Mouse (Mus musculus) left cerebral cortex, postnatal 14 days (tissue): ENCODE results near the gene Olfr224. TPM values are rescaled to one million over a fixed set of nuclear protein-coding genes. Genes with fewer than 3 reads are reported as not detected.
A peak's percentile ranks its signal among the peaks of the same experiment; 100 is the strongest.
"Not testable (repeated sequence)": the region's sequence is repeated elsewhere in the genome, so short reads cannot be mapped to it uniquely, and the experiment has no call there.

ENCODE experiments used
- DNase-seq, 2 experiments: peaks; one replicate each; pipeline ENCODE4 v3.0.0; 2021 to 2022; ENCODE audit warnings: low spot score in 2 of 2, mixed read lengths in 1 of 2
- intact Hi-C: fragments of 180-260 bp; cut with DNase I; formaldehyde crosslinking; loops from one replicate; pipeline ENCODE4 v1.15.1; 2025
- total RNA-seq, 2 experiments: library from RNA; stranded (reverse); gene quantifications; 2 replicates each; pipeline ENCODE4 v1.2.3; 2021

Gene Olfr224
- total RNA-seq, 2 experiments from 2014 or later, result not detected

GRCm38 (mm10) chr11:58534736-58535135 lies 35.6 kb downstream of the Olfr224 start, which contains the start of gene Olfr330:
Olfr330 (minus strand) TSS chr11:58534836.
- DNase-seq, intact Hi-C loops: not testable (repeated sequence)

GRCm38 (mm10) chr11:58519756-58520155 lies 50.6 kb downstream of the Olfr224 start:
- intact Hi-C loops, result not testable (repeated sequence)
- peak; percentile 2 to 11 for DNase-seq

DNA sequence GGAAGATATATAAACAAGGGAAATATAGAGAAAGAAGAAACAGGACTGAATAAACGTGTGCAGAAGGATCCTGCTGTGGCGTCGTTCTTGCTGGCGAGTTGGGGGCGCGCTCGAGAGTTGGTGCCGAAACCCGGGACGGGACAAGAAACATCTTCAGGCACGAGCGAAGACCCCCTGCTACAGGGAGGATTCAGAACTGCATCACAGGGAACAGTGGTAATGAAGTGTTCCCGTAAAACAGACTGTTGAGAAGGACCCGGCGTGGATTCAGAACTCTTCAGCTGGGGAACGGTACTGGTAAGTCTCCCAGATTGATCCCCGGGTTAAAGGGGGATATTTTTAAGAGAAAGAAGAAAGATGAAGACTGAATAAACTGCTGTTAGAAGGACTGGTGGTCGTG lies 51.4 kb downstream of the Olfr224 start:
- DNase-seq, result peak; percentile 70 to 75
- intact Hi-C loops, result not testable (repeated sequence)

Other genes with a start within 250 kb of the Olfr224 start
- 10 to 100 TPM; 48.6 to 52.7 TPM for gene Zfp672, start 240.2 kb downstream of the Olfr224 start, total RNA-seq
- gene Sh3bp5l, start 239.8 kb downstream of the Olfr224 start, total RNA-seq, result 10 to 100 TPM; 54.1 to 59.7 TPM
- not detected for gene Lypd8, start 191.5 kb downstream of the Olfr224 start, total RNA-seq
- not detected for gene 1810065E05Rik, start 149.4 kb downstream of the Olfr224 start, total RNA-seq
- not detected for gene Gm12253, start 138.0 kb downstream of the Olfr224 start, total RNA-seq
- gene Lypd9, start 117.6 kb downstream of the Olfr224 start, total RNA-seq, result not detected
- not detected for gene Olfr30, start 108.3 kb downstream of the Olfr224 start, total RNA-seq
- not detected for gene Olfr332, start 78.0 kb downstream of the Olfr224 start, total RNA-seq
- not detected for gene Olfr331, start 68.0 kb downstream of the Olfr224 start, total RNA-seq
- not detected for gene Olfr330, start 35.7 kb downstream of the Olfr224 start, total RNA-seq
- gene Olfr329-ps, start 24.1 kb downstream of the Olfr224 start, total RNA-seq, result not detected
- under 1 TPM; 0.11 TPM for gene Olfr328, start 14.9 kb downstream of the Olfr224 start, total RNA-seq
- not detected for gene Olfr325, start 7.2 kb upstream of the Olfr224 start, total RNA-seq
- gene Olfr324, start 24.6 kb upstream of the Olfr224 start, total RNA-seq, result not detected
- gene 2210407C18Rik, start 45.5 kb upstream of the Olfr224 start, total RNA-seq, result under 1 TPM in 1 of 2 experiments, not detected in 1; 0.42 TPM
- gene Olfr323, start 59.9 kb upstream of the Olfr224 start, total RNA-seq, result not detected
- under 1 TPM in 1 of 2 experiments, not detected in 1; 0.15 TPM for gene Trim58, start 69.9 kb upstream of the Olfr224 start, total RNA-seq
- gene Olfr322, start 88.2 kb upstream of the Olfr224 start, total RNA-seq, result not detected
- not detected for gene Olfr320, start 110.5 kb upstream of the Olfr224 start, total RNA-seq
- not detected for gene Olfr319, start 128.6 kb upstream of the Olfr224 start, total RNA-seq
- gene Olfr318, start 153.5 kb upstream of the Olfr224 start, total RNA-seq, result under 1 TPM in 1 of 2 experiments, not detected in 1; 0.13 TPM
- gene Olfr317, start 168.7 kb upstream of the Olfr224 start, total RNA-seq, result under 1 TPM in 1 of 2 experiments, not detected in 1; 0.15 TPM
- gene Olfr316, start 182.2 kb upstream of the Olfr224 start, total RNA-seq, result under 1 TPM; 0.13 to 0.42 TPM
- not detected for gene Olfr315, start 202.6 kb upstream of the Olfr224 start, total RNA-seq
- not detected for gene Olfr314, start 212.4 kb upstream of the Olfr224 start, total RNA-seq
- gene Fam183b, start 231.4 kb upstream of the Olfr224 start, total RNA-seq, result 1 to 10 TPM in 1 of 2 experiments, under 1 TPM in 1; 0.89 to 2.1 TPM
- gene Olfr313, start 244.4 kb upstream of the Olfr224 start, total RNA-seq, result not detected